Mouse (Mus musculus): ENCODE measurements at regions not wholly inside any gene's neighbourhood (a gene's known extent, or its start where the extent isn't known, plus 50 kb on each side); places are given as distances from the start of the nearest gene placed in this dataset.

DNA sequence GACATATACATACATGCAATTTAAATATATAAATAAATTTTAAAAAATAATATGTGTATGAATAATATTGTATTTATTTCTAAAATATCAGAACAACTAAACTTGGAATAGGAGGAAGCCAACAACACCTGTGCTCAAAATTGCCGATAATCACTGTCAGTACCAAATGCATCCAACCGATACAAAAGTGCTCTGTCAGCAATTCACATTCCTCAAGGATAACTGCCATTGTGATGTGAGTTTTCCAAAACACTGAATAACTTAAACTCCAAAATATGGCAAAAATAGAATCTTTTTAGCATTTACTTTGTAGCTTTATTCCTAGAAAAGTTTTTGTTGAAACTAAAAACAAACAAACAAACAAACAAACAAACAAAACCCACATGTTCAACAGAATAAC lies 279.4 kb downstream of the Actr3 start:
- in situ Hi-C loops (cut with MboI, MseI): no loop called here

GRCm38 (mm10) chr1:125149817-125150216 lies 285.7 kb downstream of the Actr3 start:
- in situ Hi-C loops (cut with MboI, MseI): no loop called here

DNA sequence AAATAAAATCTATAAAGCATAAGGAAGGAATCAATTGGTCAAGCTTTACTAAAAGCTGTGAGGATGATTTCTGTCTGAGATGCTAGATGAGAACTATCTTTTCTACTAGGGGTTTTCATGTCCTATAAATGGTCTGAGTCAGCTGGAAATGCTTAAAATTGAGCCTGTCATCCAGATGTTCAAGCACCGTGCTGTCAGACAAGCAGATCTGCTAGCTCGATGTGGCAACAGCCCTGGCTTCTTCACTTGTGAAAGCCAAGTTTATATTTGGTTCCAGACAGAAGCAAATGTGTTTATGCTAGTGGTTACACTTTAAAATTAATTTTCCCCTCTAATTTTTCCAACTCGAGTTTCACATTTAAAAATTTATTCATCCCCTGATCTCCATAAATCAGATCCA lies 311.7 kb downstream of the Actr3 start:
- in situ Hi-C loops (cut with MboI, MseI): no loop called here

DNA sequence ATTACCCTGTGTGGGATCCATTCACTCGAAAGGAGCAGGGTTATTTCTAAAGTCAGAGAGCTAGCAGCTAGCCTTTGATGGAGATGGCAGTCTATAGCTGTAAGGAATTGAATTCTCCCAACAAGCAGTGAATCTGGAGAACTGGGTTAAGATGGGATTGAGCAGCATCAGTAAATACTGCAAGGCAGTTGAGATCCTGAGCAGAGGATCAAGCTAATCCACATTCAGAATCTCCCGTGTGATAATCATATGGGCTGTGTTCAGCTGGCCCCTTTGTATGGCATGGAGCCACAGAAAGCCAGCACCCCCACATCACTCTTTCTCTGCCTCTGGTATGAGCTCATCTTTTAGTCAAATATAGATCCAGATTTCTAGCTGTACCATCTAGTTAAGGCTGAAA lies 334.9 kb downstream of the Actr3 start:
- in situ Hi-C loops (cut with MboI, MseI): loop anchor here (10.0 kb wide), 1 partner anchor 1526 kb away; no protein-coding TSS in a partner anchor

DNA sequence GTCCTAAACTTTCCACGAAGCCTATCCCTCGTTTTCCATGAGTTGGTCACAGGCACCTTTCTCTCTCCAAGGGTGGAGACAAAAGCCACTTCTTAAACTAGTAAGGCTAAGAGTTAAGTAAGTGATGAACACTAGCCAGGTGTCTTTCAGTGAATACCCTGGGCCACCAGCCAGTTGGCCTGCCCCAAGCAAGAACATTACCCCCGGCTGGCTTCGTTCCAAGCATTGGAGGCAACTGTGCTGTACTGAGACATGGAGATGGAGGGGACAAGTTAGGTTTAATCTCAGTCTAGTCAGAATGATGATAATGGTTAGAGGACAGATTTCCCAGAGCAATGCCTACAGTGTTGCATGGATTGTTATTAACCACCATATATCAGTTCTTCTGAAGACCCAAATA lies 350.6 kb downstream of the Actr3 start:
- in situ Hi-C loops (cut with MboI, MseI): no loop called here

DNA sequence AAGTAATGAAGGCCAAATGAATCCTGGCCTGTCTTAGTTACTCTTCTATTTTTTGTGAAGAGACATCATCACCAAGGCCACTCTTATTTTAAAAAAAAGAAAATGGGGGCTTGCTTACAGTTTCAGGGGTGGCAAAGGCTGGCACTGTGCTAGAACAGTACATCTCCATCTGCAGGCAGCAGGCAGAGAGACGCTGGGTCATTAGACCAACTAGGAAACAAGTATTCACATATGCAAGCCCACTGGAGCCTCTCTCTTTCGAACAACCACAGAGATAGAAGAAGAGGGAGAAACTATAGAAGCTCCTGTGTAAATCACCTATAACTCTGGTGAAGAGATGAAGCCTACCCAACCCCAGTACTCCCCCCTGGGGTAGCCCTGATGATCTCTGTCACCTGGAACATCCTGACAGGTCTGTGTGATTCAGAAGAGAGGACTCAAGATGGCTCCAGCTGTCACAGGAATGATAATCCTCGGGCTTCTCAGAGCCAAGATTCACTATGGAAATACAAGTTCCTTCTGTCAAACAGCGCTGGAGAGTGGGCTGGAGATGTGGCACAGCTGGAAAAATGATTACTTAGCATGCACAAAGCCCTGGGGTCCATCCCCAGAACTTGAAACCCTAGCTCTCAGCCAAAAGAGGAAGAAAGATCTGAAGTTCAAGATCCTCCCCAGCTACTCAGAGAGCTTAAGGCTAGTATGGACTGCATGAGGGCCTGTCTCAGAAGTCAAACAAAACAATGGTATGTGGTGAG lies 395.8 kb downstream of the Actr3 start:
- in situ Hi-C loops (cut with MboI, MseI): no loop called here

GRCm38 (mm10) chr1:125013301-125013700 lies 422.2 kb downstream of the Actr3 start:
- in situ Hi-C loops (cut with MboI, MseI): no loop called here

- in situ Hi-C loops (cut with MboI, MseI): no loop called here
Observed at GRCm38 (mm10) chr1:125011893-125012292, 423.6 kb downstream of the Actr3 start.

DNA sequence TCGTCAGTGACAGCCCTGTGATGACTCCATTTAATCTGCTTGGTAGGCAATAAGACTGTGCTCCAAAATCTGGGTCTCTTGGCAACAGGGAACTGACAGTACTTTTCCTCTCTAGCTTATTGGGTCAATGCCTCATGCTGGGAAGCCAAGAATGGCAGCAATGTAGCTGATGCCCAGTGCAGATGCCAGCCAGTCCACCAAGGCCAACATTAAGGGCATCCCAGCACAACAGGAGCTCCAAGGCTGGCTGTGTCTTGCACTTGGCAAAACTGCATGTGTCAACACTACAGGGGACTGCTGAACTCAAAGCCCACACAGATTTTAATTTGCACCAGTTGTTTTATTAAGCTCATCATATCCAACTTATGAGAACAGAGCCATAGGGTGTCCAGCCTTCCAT lies 437.9 kb downstream of the Actr3 start:
- in situ Hi-C loops (cut with MboI, MseI): no loop called here

GRCm38 (mm10) chr1:124950849-124951248 lies 484.7 kb downstream of the Actr3 start:
- in situ Hi-C loops (cut with MboI, MseI): no loop called here

GRCm38 (mm10) chr1:124904373-124904772 lies 531.2 kb downstream of the Actr3 start:
- in situ Hi-C loops (cut with MboI, MseI): loop anchor here (10.0 kb wide), 1 partner anchor 970 kb away; no protein-coding TSS in a partner anchor

- in situ Hi-C loops (cut with MboI, MseI): no loop called here
Observed at GRCm38 (mm10) chr1:124871148-124871547, 564.4 kb downstream of the Actr3 start.

- in situ Hi-C loops (cut with MboI, MseI): no loop called here
Observed at GRCm38 (mm10) chr1:124866248-124866647, 569.3 kb downstream of the Actr3 start.

GRCm38 (mm10) chr1:124845681-124846080 lies 589.8 kb downstream of the Actr3 start:
- in situ Hi-C loops (cut with MboI, MseI): no loop called here

DNA sequence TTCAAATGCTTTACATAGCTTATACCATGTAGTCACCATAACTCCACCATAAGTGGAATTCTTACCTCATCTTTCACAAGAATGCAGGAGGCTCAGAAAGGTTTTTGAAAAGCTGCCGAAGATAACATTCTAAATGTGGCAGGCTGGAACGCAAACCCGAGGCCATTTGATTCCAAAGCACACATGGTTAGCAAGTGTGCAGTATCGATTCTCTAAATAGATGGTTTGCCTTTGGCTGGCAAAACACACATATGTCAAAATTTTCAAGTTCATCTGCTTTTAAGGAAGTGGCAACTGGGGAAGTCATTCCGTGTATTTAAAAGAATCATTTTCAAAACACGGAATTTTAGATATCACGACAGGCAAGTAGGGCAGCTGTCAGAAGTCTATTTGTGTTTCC lies 609.8 kb downstream of the Actr3 start:
- in situ Hi-C loops (cut with MboI, MseI): no loop called here

GRCm38 (mm10) chr1:124793026-124793425 lies 642.5 kb downstream of the Actr3 start:
- in situ Hi-C loops (cut with MboI, MseI): no loop called here

- in situ Hi-C loops (cut with MboI, MseI): no loop called here
Observed at GRCm38 (mm10) chr1:124790646-124791045, 644.9 kb downstream of the Actr3 start.

DNA sequence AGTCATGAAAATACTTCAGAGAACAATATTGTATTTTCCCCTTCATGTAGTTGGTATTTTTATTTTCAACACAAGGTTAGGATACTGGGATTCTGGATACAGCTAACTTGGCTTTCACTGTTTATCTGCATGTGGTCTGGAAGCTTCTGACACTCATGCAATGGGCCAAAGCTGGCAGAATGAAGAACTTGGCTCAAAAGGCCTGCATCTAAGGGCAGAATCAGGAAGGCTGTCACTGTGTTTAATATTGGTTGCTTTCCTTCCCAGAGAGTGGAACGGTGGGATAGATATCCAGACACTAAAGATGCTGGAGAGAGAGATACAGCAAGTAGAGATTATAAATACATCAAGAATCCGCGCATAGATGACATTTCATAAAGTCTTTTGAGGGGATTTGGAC lies 645.4 kb downstream of the Actr3 start:
- in situ Hi-C loops (cut with MboI, MseI): no loop called here

DNA sequence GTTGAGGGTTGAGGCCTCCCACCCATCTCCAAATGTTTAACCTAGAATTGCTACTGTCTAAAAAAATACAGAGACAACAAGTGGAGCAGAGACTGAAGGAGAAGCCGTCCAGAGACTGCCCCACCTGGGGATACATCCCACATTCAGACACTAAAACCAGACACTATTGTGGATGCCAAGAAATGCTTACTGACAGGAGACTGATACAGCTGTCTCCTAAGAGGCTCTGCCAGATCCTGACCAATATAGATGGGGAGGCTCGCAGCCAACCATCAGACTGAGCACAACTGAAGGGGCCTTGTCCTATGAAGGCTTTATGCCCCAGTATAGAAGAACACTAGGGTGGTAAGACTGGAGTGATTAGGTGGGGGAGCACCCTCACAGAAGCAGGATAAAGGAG lies 652.5 kb downstream of the Actr3 start:
- in situ Hi-C loops (cut with MboI, MseI): no loop called here

DNA sequence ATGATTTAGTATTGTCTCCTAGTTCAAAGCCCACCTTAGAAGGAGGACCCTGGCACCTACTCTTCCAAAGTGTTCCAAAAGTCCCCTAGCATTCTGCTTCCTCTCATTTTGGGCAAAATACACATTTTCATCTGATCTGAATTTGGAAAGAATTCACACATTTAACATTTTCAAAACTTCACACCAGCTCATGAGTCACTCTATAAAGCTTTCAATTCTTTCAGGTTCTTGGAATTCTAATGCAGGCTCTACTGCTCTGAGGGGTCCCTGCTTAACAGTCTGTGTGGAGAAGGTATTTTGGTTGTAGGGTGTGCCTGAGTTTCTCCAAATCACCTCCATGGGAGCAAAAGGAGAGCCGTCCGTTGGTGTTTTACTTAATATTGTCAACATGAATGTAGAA lies 657.8 kb downstream of the Actr3 start:
- in situ Hi-C loops (cut with MboI, MseI): no loop called here

DNA sequence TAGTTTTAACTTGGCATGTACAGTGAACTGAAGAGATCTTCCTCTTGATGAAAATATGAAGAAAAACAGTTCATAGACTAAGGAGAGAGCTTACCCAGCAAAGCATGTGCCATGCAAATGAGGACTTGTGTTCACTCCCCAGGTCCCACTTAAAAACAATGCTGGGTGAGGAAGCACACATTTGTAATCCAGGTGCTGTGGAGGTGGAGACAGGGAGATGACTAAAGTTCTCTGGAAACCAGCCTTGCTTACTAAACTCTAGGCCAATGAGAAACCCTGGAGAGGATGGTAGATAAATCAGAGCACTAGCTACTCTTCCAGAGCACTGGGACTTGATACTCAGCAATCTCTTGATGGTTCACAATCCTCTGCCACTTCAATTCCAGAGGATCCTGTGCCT lies 678.8 kb downstream of the Actr3 start:
- in situ Hi-C loops (cut with MboI, MseI): no loop called here

DNA sequence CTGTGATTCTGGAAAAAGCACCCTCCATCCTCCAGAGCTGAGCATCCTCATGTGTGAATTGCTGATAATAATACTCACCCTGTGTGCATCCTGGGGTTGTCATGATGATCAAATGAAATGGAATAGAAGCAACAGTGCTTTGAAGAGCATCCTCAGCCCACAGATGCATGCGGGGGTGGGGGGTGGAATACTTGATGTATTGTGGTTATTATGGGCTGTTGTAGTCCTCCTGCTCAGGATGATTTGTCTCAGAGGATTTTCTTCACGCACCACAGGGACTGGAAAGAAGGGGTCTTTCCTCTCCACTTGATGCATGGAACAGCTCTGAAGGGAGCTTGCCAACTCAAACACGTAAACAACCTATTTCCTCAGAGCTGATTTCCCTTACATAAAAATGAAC lies 694.4 kb upstream of the Dpp10 start:
- in situ Hi-C loops (cut with MboI, MseI): no loop called here

DNA sequence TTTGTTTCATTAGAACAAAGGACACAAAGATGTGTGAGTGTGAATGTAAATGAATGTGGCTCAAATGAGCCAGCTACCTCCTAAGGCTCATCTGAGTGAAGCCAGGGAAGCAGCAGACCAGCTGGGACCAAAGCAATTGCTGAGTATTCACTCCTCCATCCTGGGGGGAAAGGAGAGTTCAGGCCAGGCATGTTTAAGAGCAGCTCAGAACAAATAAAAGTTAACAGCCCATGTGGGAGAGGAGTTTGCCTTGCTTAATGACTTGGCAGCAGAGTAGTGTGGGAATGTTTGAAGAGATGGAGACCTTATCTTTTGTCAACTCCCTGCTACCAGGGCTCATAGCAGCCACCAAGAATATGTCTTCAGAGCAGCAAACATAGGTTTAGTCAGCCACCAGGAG lies 685.0 kb upstream of the Dpp10 start:
- in situ Hi-C loops (cut with MboI, MseI): no loop called here

- in situ Hi-C loops (cut with MboI, MseI): no loop called here
Observed at GRCm38 (mm10) chr1:124718065-124718464, 672.7 kb upstream of the Dpp10 start.
